Mouse (Mus musculus): ENCODE results near the gene Ptpra.

- TF ChIP-seq CTCF (IDR thresholded peaks at IDR 0.05; ENCODE audit: insufficient read depth, low read depth, low read length) (no peak), POLR2A (IDR thresholded peaks at IDR 0.05; ENCODE audit: insufficient read depth, low read depth, low read length) (no peak)
Measured at GRCm38 (mm10) chr2:130429851-130430250, 20.2 kb upstream of the Ptpra start.
